Mouse (Mus musculus): ENCODE measurements around the gene Clip2.

The Clip2 gene

GRCm38 (mm10) chr5:134552110-134552972, at the start of gene Clip2:
Gene Clip2, minus strand, starts transcription at chr5:134552434.
- peak; percentile 88 to 90 for DNase-seq

- no peak for DNase-seq
Observed at GRCm38 (mm10) chr5:134597711-134598110, 45.5 kb upstream of the Clip2 start.

GRCm38 (mm10) chr5:134593093-134593492, 40.9 kb upstream of the Clip2 start:
- no peak for DNase-seq

GRCm38 (mm10) chr5:134592026-134592581, 39.9 kb upstream of the Clip2 start:
- no peak for DNase-seq

- no peak for DNase-seq
Observed at GRCm38 (mm10) chr5:134589900-134590299, 37.7 kb upstream of the Clip2 start.

- DNase-seq: peak; percentile 52 to 56
Observed at GRCm38 (mm10) chr5:134584798-134585197, 32.6 kb upstream of the Clip2 start.

GRCm38 (mm10) chr5:134583884-134584213, 31.6 kb upstream of the Clip2 start:
- peak; percentile 55 for DNase-seq

GRCm38 (mm10) chr5:134583006-134583883, 31.0 kb upstream of the Clip2 start:
- DNase-seq: peak in 1 of 2 experiments; percentile 21

- DNase-seq: peak; percentile 97
Observed at GRCm38 (mm10) chr5:134582221-134582907, 30.1 kb upstream of the Clip2 start.

GRCm38 (mm10) chr5:134581146-134581545, 28.9 kb upstream of the Clip2 start, which contains the start of gene Rfc2:
Gene Rfc2, plus strand, starts transcription at chr5:134581366.
- DNase-seq: no peak

GRCm38 (mm10) chr5:134579135-134579534, 26.9 kb upstream of the Clip2 start:
- DNase-seq: no peak

GRCm38 (mm10) chr5:134577534-134577933, 25.3 kb upstream of the Clip2 start:
- no peak for DNase-seq

GRCm38 (mm10) chr5:134576517-134577220, 24.4 kb upstream of the Clip2 start:
- DNase-seq: no peak

GRCm38 (mm10) chr5:134575833-134576232, 23.6 kb upstream of the Clip2 start:
- no peak for DNase-seq

GRCm38 (mm10) chr5:134572508-134573214, 20.4 kb upstream of the Clip2 start:
- no peak for DNase-seq

GRCm38 (mm10) chr5:134571730-134572507, 19.7 kb upstream of the Clip2 start:
- DNase-seq: peak; percentile 59 to 62

GRCm38 (mm10) chr5:134568964-134569491, 16.8 kb upstream of the Clip2 start:
- DNase-seq: no peak

GRCm38 (mm10) chr5:134568030-134568429, 15.8 kb upstream of the Clip2 start:
- DNase-seq: no peak

- DNase-seq: no peak
Observed at GRCm38 (mm10) chr5:134567445-134567844, 15.2 kb upstream of the Clip2 start.

- DNase-seq: no peak
Observed at GRCm38 (mm10) chr5:134565696-134566095, 13.5 kb upstream of the Clip2 start.
